Mouse (Mus musculus): Measurements from ENCODE around the gene Gse1. TPM values are rescaled to one million over a fixed set of nuclear protein-coding genes. Genes with fewer than 3 reads are reported as not detected.
A peak's percentile ranks its signal among the peaks of the same experiment; 100 is the strongest.

Gse1 gene
- polyA plus RNA-seq, 1 experiment from 2014 or later = 28.8 TPM

GRCm38 (mm10) chr8:120559654-120560053 lies 331.4 kb downstream of the Gse1 start:
- Histone ChIP-seq H3K9me3 (no peaks in the 10 kb centered on the region), H3K9ac (replicated peaks) (peak overlapping the region; percentile 37; the same call in 1 of the 2 replicates), H3K4me2 (replicated peaks) (0 out of 2 replicates have a peak overlapping the region, but pooled peaks have one; percentile 9), H3K36me3 (peaks cover 5% of the 10 kb centered on the region; the same call in 1 of the 2 replicates), H3K4me3 (no peak overlapping the region), H3K27me3 (peaks cover 6% of the 10 kb centered on the region; the same call in 1 of the 2 replicates), H3K27ac (replicated peaks) (peak overlapping the region; percentile 87), H3K4me1 (peaks cover 100% of the 10 kb centered on the region)
- peak; percentile 20; the same call in 1 of the 2 replicates for ATAC-seq (ENCODE audit: low FRiP score, low read depth)
- 7% methylated on average over 11 of the region's 11 CpGs for WGBS

GRCm38 (mm10) chr8:120560535-120560934 lies 332.3 kb downstream of the Gse1 start:
- WGBS = 74% methylated on average over 5 of the region's 5 CpGs
- no peak for ATAC-seq (ENCODE audit: low FRiP score, low read depth)
- Histone ChIP-seq H3K27ac (replicated peaks) (peak overlapping the region; percentile 87), H3K4me3 (no peak overlapping the region), H3K9me3 (no peaks in the 10 kb centered on the region), H3K9ac (replicated peaks) (no peak overlapping the region), H3K4me1 (peaks cover 99% of the 10 kb centered on the region), H3K36me3 (0 out of 2 replicates have a peak, but pooled peaks cover 4% of the 10 kb centered on the region), H3K27me3 (peaks cover 6% of the 10 kb centered on the region; the same call in 1 of the 2 replicates), H3K4me2 (replicated peaks) (no peak overlapping the region)

- ATAC-seq (ENCODE audit: low FRiP score, low read depth) = no peak
- H3K27ac ChIP-seq (replicated peaks) = peak overlapping the region; percentile 88
- no peak overlapping the region for H3K4me3 ChIP-seq
- H3K27me3 ChIP-seq = peaks cover 6% of the 10 kb centered on the region; the same call in 1 of the 2 replicates
- no peak overlapping the region for H3K4me2 ChIP-seq (replicated peaks)
- peaks cover 11% of the 10 kb centered on the region for H3K36me3 ChIP-seq
- no peak overlapping the region for H3K9ac ChIP-seq (replicated peaks)
- 82% methylated on average over 22 of the region's 22 CpGs for WGBS
- H3K9me3 ChIP-seq = no peaks in the 10 kb centered on the region
- H3K4me1 ChIP-seq = peaks cover 99% of the 10 kb centered on the region
These were observed 333.5 kb downstream of the Gse1 start for GRCm38 (mm10) chr8:120561539-120562435.

- Histone ChIP-seq H3K27me3 (peaks cover 6% of the 10 kb centered on the region; the same call in 1 of the 2 replicates), H3K9ac (replicated peaks) (0 out of 2 replicates have a peak overlapping the region, but pooled peaks have one; percentile 1), H3K9me3 (no peaks in the 10 kb centered on the region), H3K4me3 (no peak overlapping the region), H3K27ac (replicated peaks) (peak overlapping the region; percentile 88), H3K4me1 (peaks cover 90% of the 10 kb centered on the region), H3K36me3 (peaks cover 22% of the 10 kb centered on the region), H3K4me2 (replicated peaks) (no peak overlapping the region)
- no peak for ATAC-seq (ENCODE audit: low FRiP score, low read depth)
- WGBS = 78% methylated on average over 18 of the region's 18 CpGs
These were observed 334.6 kb downstream of the Gse1 start for GRCm38 (mm10) chr8:120562680-120563347.

- H3K9ac ChIP-seq (replicated peaks) = 0 out of 2 replicates have a peak overlapping the region, but pooled peaks have one; percentile 1
- H3K27ac ChIP-seq (replicated peaks) = peak overlapping the region; percentile 88
- WGBS = 13% methylated on average over 8 of the region's 8 CpGs
- peak; percentile 36 for ATAC-seq (ENCODE audit: low FRiP score, low read depth)
- peak overlapping the region; percentile 15 for H3K4me2 ChIP-seq (replicated peaks)
- peaks cover 27% of the 10 kb centered on the region for H3K36me3 ChIP-seq
- no peaks in the 10 kb centered on the region for H3K9me3 ChIP-seq
- peaks cover 85% of the 10 kb centered on the region for H3K4me1 ChIP-seq
- H3K4me3 ChIP-seq = no peak overlapping the region
- peaks cover 2% of the 10 kb centered on the region; the same call in 1 of the 2 replicates for H3K27me3 ChIP-seq
These were observed 335.1 kb downstream of the Gse1 start for GRCm38 (mm10) chr8:120563348-120563724.

- H3K27me3 ChIP-seq = no peaks in the 10 kb centered on the region; the same call in 1 of the 2 replicates
These were observed 335.9 kb downstream of the Gse1 start for GRCm38 (mm10) chr8:120563851-120564837.

GRCm38 (mm10) chr8:120565151-120565711 lies 337.0 kb downstream of the Gse1 start:
- peak overlapping the region; percentile 6; the same call in 1 of the 2 replicates for H3K9ac ChIP-seq (replicated peaks)
- peaks cover 46% of the 10 kb centered on the region for H3K36me3 ChIP-seq
- H3K4me2 ChIP-seq (replicated peaks) = 0 out of 2 replicates have a peak overlapping the region, but pooled peaks have one; percentile 9
- peaks cover 66% of the 10 kb centered on the region for H3K4me1 ChIP-seq
- no peak overlapping the region for H3K4me3 ChIP-seq
- WGBS = 10% methylated on average over 7 of the region's 7 CpGs
- H3K9me3 ChIP-seq = no peaks in the 10 kb centered on the region
- H3K27me3 ChIP-seq = no peaks in the 10 kb centered on the region; the same call in 1 of the 2 replicates
- ATAC-seq (ENCODE audit: low FRiP score, low read depth) = peak; percentile 28
- peak overlapping the region; percentile 88 for H3K27ac ChIP-seq (replicated peaks)

More at GRCm38 (mm10) chr8:120563851-120564837, 335.9 kb downstream of the Gse1 start:
- peaks cover 77% of the 10 kb centered on the region for H3K4me1 ChIP-seq
- no peak overlapping the region for H3K4me3 ChIP-seq
- peaks cover 35% of the 10 kb centered on the region for H3K36me3 ChIP-seq
- peak overlapping the region; percentile 15 for H3K4me2 ChIP-seq (replicated peaks)
- WGBS = 9% methylated on average over 20 of the region's 20 CpGs
- H3K27ac ChIP-seq (replicated peaks) = peak overlapping the region; percentile 88
- ATAC-seq (ENCODE audit: low FRiP score, low read depth) = peak; percentile 46
- no peaks in the 10 kb centered on the region for H3K9me3 ChIP-seq
- no peak overlapping the region; the same call in 1 of the 2 replicates for H3K9ac ChIP-seq (replicated peaks)

- H3K4me1 ChIP-seq = peaks cover 55% of the 10 kb centered on the region
- no peaks in the 10 kb centered on the region for H3K9me3 ChIP-seq
- 93% methylated on average over 8 of the region's 8 CpGs for WGBS
- H3K9ac ChIP-seq (replicated peaks) = no peak overlapping the region
- H3K27ac ChIP-seq (replicated peaks) = 0 out of 2 replicates have a peak overlapping the region, but pooled peaks have one; percentile 88
- H3K27me3 ChIP-seq = no peaks in the 10 kb centered on the region; the same call in 1 of the 2 replicates
- no peak for ATAC-seq (ENCODE audit: low FRiP score, low read depth)
- no peak overlapping the region for H3K4me3 ChIP-seq
- peaks cover 59% of the 10 kb centered on the region for H3K36me3 ChIP-seq
- no peak overlapping the region for H3K4me2 ChIP-seq (replicated peaks)
These were observed 338.4 kb downstream of the Gse1 start for GRCm38 (mm10) chr8:120566681-120567080.

- peak overlapping the region; percentile 2 for H3K27ac ChIP-seq (replicated peaks)
- peaks cover 44% of the 10 kb centered on the region for H3K4me1 ChIP-seq
- ATAC-seq (ENCODE audit: low FRiP score, low read depth) = no peak
- WGBS = 97% methylated on average over 17 of the region's 17 CpGs
- no peak overlapping the region for H3K4me3 ChIP-seq
- peaks cover 66% of the 10 kb centered on the region for H3K36me3 ChIP-seq
- no peak overlapping the region for H3K9ac ChIP-seq (replicated peaks)
- H3K9me3 ChIP-seq = no peaks in the 10 kb centered on the region
- no peaks in the 10 kb centered on the region for H3K27me3 ChIP-seq
- no peak overlapping the region for H3K4me2 ChIP-seq (replicated peaks)
These were observed 339.5 kb downstream of the Gse1 start for GRCm38 (mm10) chr8:120567731-120568130.

GRCm38 (mm10) chr8:120568164-120568798 lies 340.0 kb downstream of the Gse1 start:
- no peaks in the 10 kb centered on the region for H3K9me3 ChIP-seq
- H3K4me3 ChIP-seq = no peak overlapping the region
- WGBS = 95% methylated on average over 37 of the region's 37 CpGs
- peaks cover 39% of the 10 kb centered on the region for H3K4me1 ChIP-seq
- H3K27me3 ChIP-seq = no peaks in the 10 kb centered on the region
- ATAC-seq (ENCODE audit: low FRiP score, low read depth) = no peak
- no peak overlapping the region for H3K9ac ChIP-seq (replicated peaks)
- peaks cover 72% of the 10 kb centered on the region for H3K36me3 ChIP-seq
- peak overlapping the region; percentile 2 for H3K27ac ChIP-seq (replicated peaks)
- H3K4me2 ChIP-seq (replicated peaks) = no peak overlapping the region

All from midbrain, embryonic 12.5 days (tissue).